Mouse (Mus musculus) embryonic facial prominence, embryonic 11.5 days (tissue): ENCODE data around the gene Dst. TPM values are rescaled to one million over a fixed set of nuclear protein-coding genes. Genes with fewer than 3 reads are reported as not detected.
"Not testable (repeated sequence)": the region's sequence is repeated elsewhere in the genome, so short reads cannot be mapped to it uniquely, and the experiment has no call there.

Source experiments
- ATAC-seq: fragments of 200-750 bp; cut with Nextera tagmentation; replicated peaks from 2 replicates; pipeline ENCODE4 v1.8.0; 2017; ENCODE audit warnings: low read depth; ENCODE audit not compliant: insufficient number of reproducible peaks, low FRiP score, low TSS enrichment
- DNase-seq: peaks from one replicate; pipeline ENCODE4 v3.0.0-alpha.2; 2015; ENCODE audit warnings: low spot score
- H3K27ac ChIP-seq: fragments of 300-500 bp; sonication (generic); replicated peaks from 2 replicates; pipeline ENCODE4 v1.5.1; 2014; ENCODE audit warnings: mild to moderate bottlenecking, low read depth, low read length, control low read depth
- H3K27me3 ChIP-seq: fragments of 300-500 bp; sonication (generic); 2 replicates; pipeline ENCODE4 v1.6.1; 2014; ENCODE audit warnings: mild to moderate bottlenecking, low read length, moderate library complexity, mixed read lengths; ENCODE audit not compliant: control insufficient read depth, insufficient read depth
- H3K36me3 ChIP-seq: fragments of 300-500 bp; sonication (generic); replicated peaks from 2 replicates; pipeline ENCODE4 v1.6.1; 2014; ENCODE audit warnings: low read depth, mild to moderate bottlenecking, low read length, moderate library complexity, mixed read lengths; ENCODE audit not compliant: control insufficient read depth, insufficient read depth
- H3K4me1 ChIP-seq: fragments of 300-500 bp; sonication (generic); 2 replicates; pipeline ENCODE4 v1.6.1; 2014; ENCODE audit warnings: low read length, mixed read lengths; ENCODE audit not compliant: control insufficient read depth, insufficient read depth
- H3K4me2 ChIP-seq: fragments of 300-500 bp; sonication (generic); 2 replicates; pipeline ENCODE4 v1.6.1; 2014; ENCODE audit warnings: low read depth, mild to moderate bottlenecking, control low read depth, low read length, moderate library complexity
- H3K4me3 ChIP-seq: fragments of 300-500 bp; sonication (generic); 2 replicates; pipeline ENCODE4 v1.5.1; 2014; ENCODE audit warnings: low read depth, low read length, control low read depth
- H3K9ac ChIP-seq: fragments of 300-500 bp; sonication (generic); replicated peaks from 2 replicates; pipeline ENCODE4 v1.6.1; 2014; ENCODE audit warnings: mild to moderate bottlenecking, control low read depth, low read length
- H3K9me3 ChIP-seq: fragments of 300-500 bp; sonication (generic); replicated peaks from 2 replicates; pipeline ENCODE4 v1.6.1; 2016; ENCODE audit warnings: mild to moderate bottlenecking, low read length, inconsistent platforms, mixed read lengths; ENCODE audit not compliant: control insufficient read depth
- WGBS: fragments of 180-500 bp; shearing (Covaris S2); extraction: QIAGEN DNeasy Blood & Tissue Kit; methylation state at CpG from one replicate; pipeline ENCODE4 v1.1.7; 2014; 5-methylcytosine and 5-hydroxymethylcytosine counted together
- polyA plus RNA-seq: library from polyadenylated mRNA; unstranded; fragments of >200 nt; fragmentation: Nextera tagmentation; extraction: Ambion mirVana; gene quantifications from 2 replicates; pipeline ENCODE4 v1.2.1, GENCODE M21; 2014

The Dst gene
- polyA plus RNA-seq, 1 experiment from 2014 or later = 20.7 TPM

GRCm38 (mm10) chr1:34299507-34299906, 391.5 kb downstream of the Dst start:
- H3K27ac ChIP-seq = no peak overlapping the region

DNA sequence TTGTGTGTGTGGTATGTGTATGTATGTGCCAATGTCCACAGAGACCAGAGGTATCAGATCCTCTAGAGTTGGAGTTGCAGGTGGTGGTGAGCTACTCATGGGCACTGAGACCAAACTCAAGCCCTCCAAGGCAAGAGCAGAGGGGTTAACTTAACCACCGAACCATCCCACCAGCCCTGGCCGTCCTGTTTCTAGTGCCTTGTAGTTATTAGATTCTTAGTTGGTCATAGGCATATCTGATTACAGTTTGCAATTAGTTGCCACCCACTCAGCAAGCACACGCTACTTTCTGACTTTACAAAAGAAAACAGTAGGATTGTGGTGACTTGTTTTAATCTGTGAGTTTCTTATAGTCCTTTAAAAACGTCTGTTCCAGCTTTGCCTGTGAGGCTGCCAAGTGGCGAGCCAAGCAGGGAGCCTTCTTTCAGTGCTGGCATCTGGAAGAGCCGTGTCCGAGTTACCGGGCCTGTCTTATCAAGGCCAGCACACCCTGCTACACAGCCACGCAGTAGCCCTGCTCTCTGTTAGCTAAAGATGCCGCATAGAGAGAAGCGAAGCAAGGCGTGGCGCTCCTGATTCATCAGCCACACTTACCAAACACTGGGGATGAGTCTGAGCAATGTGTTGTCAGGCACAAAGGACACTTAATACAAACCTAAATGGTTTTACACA, 392.4 kb downstream of the Dst start:
- WGBS = 81% methylated on average over 13 of the region's 13 CpGs
- H3K27ac ChIP-seq = no peak overlapping the region
- no peak overlapping the region for H3K4me2 ChIP-seq
- no peaks in the 10 kb centered on the region for H3K27me3 ChIP-seq
- no peak overlapping the region for H3K9ac ChIP-seq
- H3K4me3 ChIP-seq = no peak overlapping the region
- no peaks in the 10 kb centered on the region for H3K36me3 ChIP-seq
- H3K4me1 ChIP-seq = no peaks in the 10 kb centered on the region
- no peaks in the 10 kb centered on the region for H3K9me3 ChIP-seq
- ATAC-seq (no peak), DNase-seq (no peak)

More at GRCm38 (mm10) chr1:34299507-34299906, 391.5 kb downstream of the Dst start:
- no peak for DNase-seq
- no peak for ATAC-seq
- H3K9ac ChIP-seq = no peak overlapping the region
- no peaks in the 10 kb centered on the region for H3K9me3 ChIP-seq
- 68% methylated on average over 13 of the region's 13 CpGs for WGBS
- H3K4me2 ChIP-seq = no peak overlapping the region
- H3K27me3 ChIP-seq = no peaks in the 10 kb centered on the region
- peaks cover 3% of the 10 kb centered on the region; the same call in 1 of the 2 replicates for H3K36me3 ChIP-seq
- no peaks in the 10 kb centered on the region for H3K4me1 ChIP-seq
- H3K4me3 ChIP-seq = no peak overlapping the region

GRCm38 (mm10) chr1:34304227-34304626, 396.2 kb downstream of the Dst start:
- Histone ChIP-seq H3K4me1 (no peaks in the 10 kb centered on the region), H3K36me3 (no peaks in the 10 kb centered on the region; the same call in 1 of the 2 replicates), H3K27ac (no peak overlapping the region), H3K4me2 (no peak overlapping the region), H3K27me3 (no peaks in the 10 kb centered on the region), H3K4me3 (no peak overlapping the region), H3K9ac (no peak overlapping the region), H3K9me3 (no peaks in the 10 kb centered on the region)
- 89% methylated on average over 5 of the region's 5 CpGs for WGBS
- DNase-seq (no peak), ATAC-seq (no peak)

GRCm38 (mm10) chr1:34306741-34307140, 398.7 kb downstream of the Dst start:
- no peak overlapping the region for H3K4me2 ChIP-seq
- no peak overlapping the region for H3K27ac ChIP-seq
- DNase-seq = no peak
- ATAC-seq = no peak
- H3K27me3 ChIP-seq = no peaks in the 10 kb centered on the region
- H3K9me3 ChIP-seq = no peaks in the 10 kb centered on the region
- H3K4me3 ChIP-seq = no peak overlapping the region
- WGBS = 83% methylated on average over 2 of the region's 2 CpGs
- H3K4me1 ChIP-seq = no peaks in the 10 kb centered on the region
- no peak overlapping the region for H3K9ac ChIP-seq
- no peaks in the 10 kb centered on the region; the same call in 1 of the 2 replicates for H3K36me3 ChIP-seq

GRCm38 (mm10) chr1:34307191-34307590, 399.2 kb downstream of the Dst start:
- Histone ChIP-seq H3K27ac (no peak overlapping the region), H3K36me3 (no peaks in the 10 kb centered on the region; the same call in 1 of the 2 replicates), H3K27me3 (no peaks in the 10 kb centered on the region), H3K4me1 (no peaks in the 10 kb centered on the region), H3K9me3 (no peaks in the 10 kb centered on the region), H3K4me2 (no peak overlapping the region), H3K4me3 (no peak overlapping the region), H3K9ac (no peak overlapping the region)
- WGBS = 95% methylated on average over 15 of the region's 15 CpGs
- ATAC-seq (no peak), DNase-seq (no peak)

GRCm38 (mm10) chr1:34308841-34309240, 400.8 kb downstream of the Dst start:
- WGBS = 92% methylated on average over 3 of the region's 3 CpGs
- not testable (repeated sequence) for H3K27me3 ChIP-seq, H3K27ac ChIP-seq, ATAC-seq, H3K9ac ChIP-seq, H3K4me3 ChIP-seq, H3K9me3 ChIP-seq, H3K4me2 ChIP-seq, DNase-seq, H3K36me3 ChIP-seq, H3K4me1 ChIP-seq

GRCm38 (mm10) chr1:34309396-34309795, 401.4 kb downstream of the Dst start:
- WGBS = 94% methylated on average over 12 of the region's 12 CpGs
- Histone ChIP-seq H3K9ac (no peak overlapping the region), H3K4me1 (no peaks in the 10 kb centered on the region), H3K4me2 (no peak overlapping the region), H3K27me3 (no peaks in the 10 kb centered on the region), H3K36me3 (no peaks in the 10 kb centered on the region; the same call in 1 of the 2 replicates), H3K27ac (no peak overlapping the region), H3K9me3 (no peaks in the 10 kb centered on the region), H3K4me3 (no peak overlapping the region)
- no peak for ATAC-seq
- DNase-seq = no peak

DNA sequence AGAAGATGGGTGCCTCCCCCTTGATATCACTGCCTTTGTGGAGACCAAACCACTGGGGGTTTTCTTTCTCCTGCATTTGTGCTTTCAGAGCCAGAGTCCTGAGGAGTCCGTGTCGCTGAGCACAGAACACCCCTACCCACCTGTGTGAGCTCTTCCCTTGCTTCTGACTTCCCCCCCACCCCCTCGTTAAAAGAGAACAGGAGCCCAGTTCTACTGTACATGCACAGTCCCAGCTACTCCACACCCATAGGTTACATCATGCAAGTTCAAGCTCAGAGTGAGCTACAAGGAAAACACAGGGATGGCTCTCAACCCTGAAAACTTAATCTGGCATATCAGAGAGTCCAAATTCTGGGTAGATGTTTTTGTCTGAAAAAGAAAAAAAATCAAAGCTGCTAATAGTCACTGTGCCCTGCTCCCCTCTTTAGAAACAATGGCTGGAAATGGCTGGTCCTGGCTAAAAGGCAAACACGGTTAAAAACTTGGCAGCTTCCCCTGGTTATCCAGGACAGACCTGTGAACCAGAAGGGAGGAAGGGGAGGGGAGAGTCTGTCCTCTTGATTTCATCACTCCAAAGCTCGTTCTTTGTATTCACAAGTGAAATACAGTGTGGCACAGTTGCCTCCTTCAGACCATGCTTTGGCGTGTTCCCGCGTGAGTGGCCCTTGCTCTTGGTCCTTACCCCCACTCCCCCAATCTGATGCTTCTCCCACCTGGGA, 402.7 kb downstream of the Dst start:
- Histone ChIP-seq H3K27ac (no peak overlapping the region), H3K36me3 (no peaks in the 10 kb centered on the region; the same call in 1 of the 2 replicates), H3K9ac (no peak overlapping the region), H3K27me3 (no peaks in the 10 kb centered on the region), H3K4me2 (no peak overlapping the region), H3K9me3 (no peaks in the 10 kb centered on the region), H3K4me3 (no peak overlapping the region), H3K4me1 (no peaks in the 10 kb centered on the region)
- WGBS = 83% methylated on average over 8 of the region's 8 CpGs
- DNase-seq (no peak), ATAC-seq (no peak)
